Mouse (Mus musculus): ENCODE data around the gene Sun2. TPM values are rescaled to one million over a fixed set of nuclear protein-coding genes. Genes with fewer than 3 reads are reported as not detected.

Sun2 gene
- total RNA-seq (2023) = 426 TPM

DNA sequence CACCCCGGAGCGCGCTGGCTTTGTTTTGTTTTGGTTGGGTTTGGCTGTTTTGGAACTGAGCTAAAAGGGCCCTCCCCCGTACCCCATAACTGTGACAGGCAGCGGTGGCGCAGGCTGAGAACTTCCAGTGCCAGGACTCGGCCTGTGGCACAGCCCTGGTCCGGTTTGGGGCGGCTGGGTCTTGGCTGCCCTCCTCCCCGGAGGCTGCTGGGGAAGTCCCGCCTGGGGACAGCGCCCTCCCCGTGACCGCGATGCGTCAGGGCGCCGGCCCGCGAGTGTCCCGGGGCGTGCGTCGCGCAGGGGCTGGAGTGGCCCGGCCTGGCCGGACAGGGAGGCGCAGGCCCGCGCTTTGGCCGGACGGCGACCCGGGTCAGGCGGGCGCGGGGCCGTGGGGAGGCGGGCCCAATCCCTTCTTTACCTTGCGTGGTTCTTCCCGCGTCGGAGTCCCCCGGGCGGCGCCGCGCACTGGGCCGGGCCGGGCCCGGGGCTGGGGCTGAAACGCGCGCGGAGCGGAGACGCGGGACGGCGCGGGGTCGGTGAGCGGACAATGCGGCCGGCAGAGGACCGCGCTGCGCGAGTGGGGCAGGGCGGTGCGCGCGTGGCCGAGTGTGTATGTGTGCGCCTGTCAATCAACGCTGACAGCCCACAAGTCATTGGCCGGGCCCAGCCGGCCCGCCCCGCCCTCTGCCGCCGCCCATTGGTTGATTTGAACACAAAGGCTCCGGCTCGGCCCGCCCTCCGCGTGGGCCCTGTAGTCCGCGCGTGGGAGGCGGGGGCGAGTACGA lies at the start of gene Sun2:
TSS of gene Sun2 (minus strand) at position 616 of the 785 bp plus-strand sequence.

DNA sequence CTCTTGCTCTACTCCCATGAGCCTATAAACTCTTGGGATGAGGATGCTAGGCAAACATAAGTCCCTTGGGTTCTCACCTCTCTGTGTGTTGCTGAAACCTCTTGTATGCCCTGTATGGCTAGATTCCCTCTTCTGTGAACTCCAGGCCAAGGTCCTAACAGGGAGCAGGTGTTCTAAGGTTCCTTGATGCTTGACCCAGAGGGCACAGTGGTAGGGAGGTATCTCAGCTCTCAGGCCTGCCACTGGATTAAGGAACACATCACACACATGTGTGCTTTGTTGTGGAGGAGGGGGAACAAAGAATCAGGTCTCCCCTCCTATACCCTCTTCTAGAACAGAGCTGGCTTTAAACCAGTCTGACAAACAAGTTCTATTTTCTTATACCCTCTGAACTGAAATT lies 35.4 kb upstream of the Sun2 start, which contains the start of gene Dnal4:
TSS of gene Dnal4 (minus strand) at position 101 of the 400 bp plus-strand sequence.

DNA sequence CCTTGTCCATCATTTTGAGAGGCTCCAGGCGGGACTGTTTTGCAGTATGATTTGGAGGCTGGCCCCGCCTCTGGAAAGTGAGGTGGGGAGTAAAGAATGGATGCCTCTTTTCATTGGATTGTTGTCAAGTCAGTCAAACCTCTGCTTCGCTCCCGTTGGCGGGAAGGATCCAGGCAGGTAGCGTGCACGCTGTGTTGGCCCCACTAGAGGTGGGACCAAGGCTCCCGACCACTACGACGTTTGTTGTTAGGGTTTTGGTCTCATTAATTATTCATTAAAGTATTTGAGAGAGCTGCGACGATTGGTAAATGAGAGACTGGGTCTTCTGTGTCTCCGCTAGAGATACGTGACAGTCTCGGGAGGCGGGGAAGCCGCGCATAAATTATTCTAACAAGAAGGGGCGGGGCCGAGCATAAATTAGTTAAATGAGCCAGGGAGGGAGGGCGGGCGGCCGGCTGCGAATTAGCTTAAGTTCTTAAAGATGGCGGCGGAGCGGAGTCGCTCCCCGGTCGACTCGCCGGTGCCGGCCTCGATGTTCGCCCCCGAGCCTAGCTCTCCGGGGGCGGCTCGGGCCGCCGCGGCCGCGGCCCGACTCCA lies 51.8 kb downstream of the Sun2 start, which contains the start of gene Gtpbp1:
TSS of gene Gtpbp1 (plus strand) at position 420 of the 597 bp plus-strand sequence.

DNA sequence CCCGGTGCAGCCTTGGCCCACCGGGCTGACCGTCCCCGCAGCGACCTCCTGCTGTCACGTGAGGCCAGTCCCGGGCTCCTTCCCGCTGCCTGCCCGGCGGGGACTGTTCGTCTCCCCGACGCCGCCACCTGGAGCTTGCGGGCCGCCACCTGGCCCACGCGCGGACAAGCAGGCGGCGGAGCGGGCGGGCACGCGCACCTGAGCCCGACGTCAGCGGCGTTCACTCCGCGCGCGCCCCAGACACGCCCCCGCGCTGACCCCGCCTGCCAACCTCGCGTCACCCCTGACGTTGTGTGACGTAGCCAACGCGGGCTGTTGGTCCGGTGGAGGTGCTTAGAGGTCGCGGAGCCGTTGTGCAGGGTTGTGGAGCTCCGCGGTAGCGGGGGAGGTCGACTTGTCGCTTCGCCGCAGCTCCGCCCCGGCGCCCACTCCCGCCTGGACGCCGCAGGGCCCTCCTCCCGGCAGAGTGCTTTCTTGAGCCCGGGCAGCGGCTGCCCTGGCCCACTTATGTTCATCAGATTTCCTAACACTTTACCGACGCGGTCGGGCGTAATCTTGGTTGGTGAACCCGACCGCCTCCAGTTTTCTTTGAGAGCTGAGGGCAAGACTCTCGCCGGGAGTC lies 54.6 kb downstream of the Sun2 start, which contains the start of gene Josd1:
TSS of gene Josd1 (minus strand) at position 274 of the 622 bp plus-strand sequence.

Other genes with a start within 250 kb of the Sun2 start
- not detected for gene Kcnj4, start 237.3 kb downstream of the Sun2 start, total RNA-seq (2023)
- gene Kdelr3, start 226.1 kb downstream of the Sun2 start, total RNA-seq (2023) = not detected
- 302 TPM for gene Ddx17, start 195.8 kb downstream of the Sun2 start, total RNA-seq (2023)
- not detected for gene Dmc1, start 137.4 kb downstream of the Sun2 start, total RNA-seq (2023)
- gene Fam227a, start 83.6 kb downstream of the Sun2 start, total RNA-seq (2023) = 0.47 TPM
- gene Cby1, start 83.3 kb downstream of the Sun2 start, total RNA-seq (2023) = 6.7 TPM
- gene Tomm22, start 71.7 kb downstream of the Sun2 start, total RNA-seq (2023) = 99.1 TPM
- 24.4 TPM for gene Josd1, start 54.6 kb downstream of the Sun2 start, total RNA-seq (2023)
- gene Gtpbp1, start 51.7 kb downstream of the Sun2 start, total RNA-seq (2023) = 126 TPM
- 6.8 TPM for gene Dnal4, start 35.3 kb upstream of the Sun2 start, total RNA-seq (2023)
- gene Nptxr, start 62.2 kb upstream of the Sun2 start, total RNA-seq (2023) = 0.33 TPM
- not detected for gene Npcd, start 91.7 kb upstream of the Sun2 start, total RNA-seq (2023)
- gene Cbx6, start 92.2 kb upstream of the Sun2 start, total RNA-seq (2023) = 20.6 TPM
- 91.8 TPM for gene Apobec3, start 149.1 kb upstream of the Sun2 start, total RNA-seq (2023)
- gene Cbx7, start 228.6 kb upstream of the Sun2 start, total RNA-seq (2023) = 128 TPM

All from CD4-positive naive resting alpha-beta T cell, adult 57 days (primary cell).